Mouse (Mus musculus) limb, embryonic 14.5 days (tissue): ENCODE measurements around the gene Gchfr. TPM values are rescaled to one million over a fixed set of nuclear protein-coding genes. Genes with fewer than 3 reads are reported as not detected.

Source experiments
- ATAC-seq: fragments of 200-750 bp; cut with Nextera tagmentation; 2 replicates; pipeline ENCODE4 v1.8.0; 2017; ENCODE audit warnings: low read depth, moderate number of reproducible peaks, moderate TSS enrichment; ENCODE audit not compliant: low FRiP score
- DNase-seq: peaks from one replicate; pipeline ENCODE4 v3.0.0-alpha.2; 2015; ENCODE audit warnings: low spot score
- H3K27ac ChIP-seq: fragments of 300-500 bp; sonication (generic); replicated peaks from 2 replicates; pipeline ENCODE4 v1.5.1; 2014; ENCODE audit warnings: low read depth, mild to moderate bottlenecking, low read length, moderate library complexity, mixed read lengths
- H3K27me3 ChIP-seq: fragments of 300-500 bp; sonication (generic); 2 replicates; pipeline ENCODE4 v1.6.1; 2014; ENCODE audit warnings: low read length, mixed read lengths; ENCODE audit not compliant: control insufficient read depth, insufficient read depth
- H3K36me3 ChIP-seq: fragments of 300-500 bp; sonication (generic); 2 replicates; pipeline ENCODE4 v1.6.1; 2014; ENCODE audit warnings: mild to moderate bottlenecking, low read length, moderate library complexity, mixed read lengths; ENCODE audit not compliant: control insufficient read depth, insufficient read depth
- H3K4me1 ChIP-seq: fragments of 300-500 bp; sonication (generic); 2 replicates; pipeline ENCODE4 v1.6.1; 2014; ENCODE audit warnings: antibody characterized with exemption, low read length, mixed read lengths; ENCODE audit not compliant: control insufficient read depth, insufficient read depth
- H3K4me2 ChIP-seq: fragments of 300-500 bp; sonication (generic); replicated peaks from 2 replicates; pipeline ENCODE4 v1.6.1; 2014; ENCODE audit warnings: low read depth, mild to moderate bottlenecking, low read length, moderate library complexity; ENCODE audit not compliant: severe bottlenecking
- H3K4me3 ChIP-seq: fragments of 300-500 bp; sonication (generic); replicated peaks from 2 replicates; pipeline ENCODE4 v1.5.1; 2014; ENCODE audit warnings: low read length
- H3K9ac ChIP-seq: fragments of 300-500 bp; sonication (generic); 2 replicates; pipeline ENCODE4 v1.6.1; 2014; ENCODE audit warnings: mild to moderate bottlenecking, low read depth, low read length, moderate library complexity; ENCODE audit not compliant: severe bottlenecking
- H3K9me3 ChIP-seq: fragments of 300-500 bp; sonication (generic); 2 replicates; pipeline ENCODE4 v1.6.1; 2016; ENCODE audit warnings: low read length; ENCODE audit not compliant: control insufficient read depth
- POLR2A ChIP-seq: fragments of 200-500 bp; IDR thresholded peaks from 2 replicates; pipeline ENCODE4 v1.8.0; 2012; ENCODE audit warnings: inconsistent platforms, mild to moderate bottlenecking, moderate library complexity, borderline replicate concordance; ENCODE audit not compliant: insufficient read depth, insufficient read length; ENCODE audit errors: extremely low read depth
- WGBS: fragments of 180-500 bp; shearing (Covaris S2); extraction: QIAGEN DNeasy Blood & Tissue Kit; methylation state at CpG from one replicate; pipeline ENCODE4 v1.1.7; 2014; 5-methylcytosine and 5-hydroxymethylcytosine counted together
- polyA plus RNA-seq, 2 experiments: library from polyadenylated mRNA; depleted of rRNA in 1 of 2; stranded (reverse) in 1 of 2; unstranded in 1 of 2; fragments of >200 nt; fragmentation: Nextera tagmentation in 1 of 2; extraction: Ambion mirVana in 1 of 2; gene quantifications; 2 replicates each; pipeline versions ENCODE4 v1.2.1 to v1.2.3; 2012 to 2014

Gchfr gene
- polyA plus RNA-seq, 2 experiments, result 5.6 to 20.9 TPM

GRCm38 (mm10) chr2:119147775-119148174 lies 19.8 kb upstream of the Gchfr start:
- H3K4me1 ChIP-seq, result no peaks in the 10 kb centered on the region

GRCm38 (mm10) chr2:119152255-119152654 lies 15.3 kb upstream of the Gchfr start:
- Histone ChIP-seq H3K9me3 (no peaks in the 10 kb centered on the region), H3K27me3 (no peaks in the 10 kb centered on the region), H3K9ac (no peak overlapping the region), H3K4me3 (no peak overlapping the region), H3K36me3 (peaks cover 62% of the 10 kb centered on the region), H3K4me1 (peaks cover 8% of the 10 kb centered on the region; the same call in 1 of the 2 replicates), H3K4me2 (no peak overlapping the region), H3K27ac (no peak overlapping the region)
- WGBS, result 87% methylated on average over 6 of the region's 6 CpGs
- ATAC-seq (no peak), DNase-seq (no peak)
- TF ChIP-seq POLR2A, result no peak

More at GRCm38 (mm10) chr2:119147775-119148174, 19.8 kb upstream of the Gchfr start:
- no peak for ATAC-seq
- Histone ChIP-seq H3K4me2 (no peak overlapping the region), H3K9me3 (no peaks in the 10 kb centered on the region), H3K27ac (no peak overlapping the region), H3K9ac (no peak overlapping the region), H3K4me3 (no peak overlapping the region), H3K27me3 (no peaks in the 10 kb centered on the region), H3K36me3 (peaks cover 84% of the 10 kb centered on the region)
- WGBS, result 98% methylated on average over 8 of the region's 8 CpGs
- no peak for DNase-seq
- TF ChIP-seq POLR2A, result no peak

DNA sequence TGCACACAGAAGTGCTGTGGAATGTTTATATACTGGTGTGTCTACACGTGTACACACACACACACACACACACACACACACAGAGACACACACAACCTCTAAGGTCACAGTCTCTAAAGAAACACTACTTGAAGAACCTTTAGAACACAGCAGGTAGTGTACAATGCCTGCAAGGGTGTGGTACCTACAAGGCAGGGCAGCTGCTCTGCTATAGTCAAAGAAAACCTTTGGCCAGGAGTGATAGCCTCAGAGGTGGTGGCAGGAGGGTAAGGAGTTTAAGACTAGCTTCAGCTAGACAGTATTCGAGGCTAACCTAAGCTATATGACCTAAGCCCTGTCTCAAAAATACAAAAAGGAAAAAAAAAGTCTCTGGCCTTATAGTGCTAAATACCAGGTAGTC lies 12.9 kb upstream of the Gchfr start:
- no peak overlapping the region for H3K4me3 ChIP-seq
- no peaks in the 10 kb centered on the region for H3K27me3 ChIP-seq
- no peak overlapping the region for H3K4me2 ChIP-seq
- no peak for ATAC-seq
- no peak for TF ChIP-seq POLR2A
- no peak for DNase-seq
- no peaks in the 10 kb centered on the region for H3K9me3 ChIP-seq
- peaks cover 10% of the 10 kb centered on the region; the same call in 1 of the 2 replicates for H3K4me1 ChIP-seq
- no peak overlapping the region for H3K27ac ChIP-seq
- peaks cover 41% of the 10 kb centered on the region for H3K36me3 ChIP-seq
- WGBS, result 84% methylated on average over 2 of the region's 2 CpGs
- no peak overlapping the region for H3K9ac ChIP-seq

DNA sequence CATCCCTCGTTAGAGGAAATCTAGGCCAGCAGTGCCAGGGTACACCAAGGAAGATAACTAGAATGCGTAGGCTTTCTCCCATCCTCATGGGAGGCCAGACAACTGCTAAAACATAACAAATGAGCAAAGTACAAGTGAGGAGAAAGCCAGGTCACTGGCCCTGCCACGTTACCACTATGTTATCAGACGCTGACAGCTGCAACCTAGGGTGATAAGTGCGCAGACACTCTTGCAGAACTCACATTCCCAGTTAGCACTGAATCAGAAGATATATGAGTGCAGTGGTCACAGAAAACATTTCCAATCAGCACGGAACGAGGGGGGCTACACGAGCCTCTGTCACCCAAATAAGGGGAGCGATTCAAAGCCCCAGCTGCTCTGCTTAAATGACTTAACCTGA lies 12.2 kb upstream of the Gchfr start:
- Histone ChIP-seq H3K36me3 (peaks cover 38% of the 10 kb centered on the region), H3K4me1 (peaks cover 10% of the 10 kb centered on the region; the same call in 1 of the 2 replicates), H3K4me2 (peak overlapping the region; percentile 84; the same call in 1 of the 2 replicates), H3K9ac (no peak overlapping the region), H3K27me3 (no peaks in the 10 kb centered on the region), H3K4me3 (no peak overlapping the region), H3K27ac (no peak overlapping the region), H3K9me3 (no peaks in the 10 kb centered on the region)
- DNase-seq (no peak), ATAC-seq (no peak)
- no peak for TF ChIP-seq POLR2A
- WGBS, result 89% methylated on average over 9 of the region's 9 CpGs

DNA sequence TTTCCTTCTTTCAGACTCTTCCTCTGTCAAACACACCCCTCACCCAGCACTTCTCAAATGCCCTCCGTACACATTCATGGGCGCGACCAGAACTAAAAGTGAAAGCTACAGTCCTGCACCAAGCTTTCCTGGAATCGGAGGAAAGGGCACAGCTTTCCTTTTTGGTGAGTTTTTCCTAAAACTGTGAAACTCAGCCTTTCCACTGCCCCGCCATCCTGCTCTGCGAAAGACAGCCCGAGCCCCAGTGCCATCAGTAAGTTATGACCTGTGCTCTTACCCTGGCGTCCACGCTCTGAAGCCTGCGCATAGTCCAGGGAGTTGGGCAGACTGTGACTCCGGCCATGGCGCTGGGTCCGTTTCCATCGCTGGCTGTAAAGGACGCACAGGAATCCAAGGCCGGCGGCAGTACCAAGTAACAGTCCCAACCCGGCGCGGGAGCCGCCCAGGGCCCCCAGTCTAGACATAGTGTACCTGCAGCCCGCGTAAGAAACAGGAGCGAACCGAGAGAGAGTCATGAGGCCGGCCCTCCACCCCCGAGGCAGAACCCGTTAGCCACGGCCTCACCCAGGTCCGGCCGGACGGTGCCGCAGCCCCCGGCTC lies 11.4 kb upstream of the Gchfr start:
- H3K27ac ChIP-seq, result 0 out of 2 replicates have a peak overlapping the region, but pooled peaks have one; percentile 33
- TF ChIP-seq POLR2A, result no peak
- H3K9ac ChIP-seq, result peak overlapping the region; percentile 87
- DNase-seq (no peak), ATAC-seq (peak; percentile 7; the same call in 1 of the 2 replicates)
- peak overlapping the region; percentile 84 for H3K4me2 ChIP-seq
- H3K9me3 ChIP-seq, result no peaks in the 10 kb centered on the region
- 8% methylated on average over 32 of the region's 34 CpGs for WGBS
- H3K4me3 ChIP-seq, result peak overlapping the region; percentile 99
- peaks cover 10% of the 10 kb centered on the region; the same call in 1 of the 2 replicates for H3K4me1 ChIP-seq
- no peaks in the 10 kb centered on the region for H3K27me3 ChIP-seq
- H3K36me3 ChIP-seq, result peaks cover 30% of the 10 kb centered on the region
